Mouse (Mus musculus) right cerebral cortex, postnatal 36 days (tissue): ENCODE data around the gene Map1lc3a.

Source experiments
- DNase-seq, 2 experiments: peaks; one replicate each; pipeline ENCODE4 v3.0.0; 2022; ENCODE audit warnings: low spot score in 2 of 2, mixed read lengths in 1 of 2

Gene Map1lc3a

DNA sequence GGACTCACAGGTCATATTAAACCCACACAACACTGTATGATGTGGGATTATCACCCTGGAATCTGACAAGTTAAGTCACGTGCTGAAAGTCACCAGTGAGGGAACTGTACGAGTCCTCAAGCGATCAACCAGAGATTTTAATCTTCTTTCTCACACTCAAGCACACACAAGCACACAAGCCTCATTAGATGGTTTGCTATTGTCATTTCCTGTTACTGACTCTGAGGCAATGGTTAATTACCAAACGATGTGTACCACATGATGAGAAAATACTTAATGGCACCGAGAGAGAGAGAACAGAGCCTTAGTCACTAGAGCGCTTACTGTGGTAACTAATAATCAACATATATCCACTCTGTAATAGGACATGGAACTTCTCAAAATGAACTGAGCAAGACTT is 9.6 kb downstream of the Map1lc3a start:
- no peak for DNase-seq

GRCm38 (mm10) chr2:155287456-155288250 is 11.6 kb downstream of the Map1lc3a start:
- DNase-seq, result no peak

DNA sequence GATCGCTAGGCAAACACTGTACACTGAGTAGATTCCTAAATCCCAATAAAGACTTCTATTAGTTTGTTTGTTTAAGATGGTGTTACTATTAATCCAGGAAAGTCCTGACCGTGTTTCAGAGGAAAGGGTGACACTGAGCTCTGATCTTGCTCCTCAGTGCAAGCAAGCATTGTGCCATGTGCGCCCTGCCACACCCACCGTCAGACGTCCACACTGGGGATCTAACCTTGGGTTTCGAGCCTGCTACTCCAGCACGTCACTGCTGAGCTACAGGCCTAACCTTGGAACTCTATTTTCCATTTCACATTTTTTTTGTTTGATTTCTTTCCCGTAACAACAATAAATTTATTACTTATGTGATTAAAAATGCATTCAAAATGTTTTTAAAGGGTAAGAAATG is 14.0 kb downstream of the Map1lc3a start:
- no peak for DNase-seq

- no peak for DNase-seq
Measured at GRCm38 (mm10) chr2:155293382-155293781, 17.3 kb downstream of the Map1lc3a start.

DNA sequence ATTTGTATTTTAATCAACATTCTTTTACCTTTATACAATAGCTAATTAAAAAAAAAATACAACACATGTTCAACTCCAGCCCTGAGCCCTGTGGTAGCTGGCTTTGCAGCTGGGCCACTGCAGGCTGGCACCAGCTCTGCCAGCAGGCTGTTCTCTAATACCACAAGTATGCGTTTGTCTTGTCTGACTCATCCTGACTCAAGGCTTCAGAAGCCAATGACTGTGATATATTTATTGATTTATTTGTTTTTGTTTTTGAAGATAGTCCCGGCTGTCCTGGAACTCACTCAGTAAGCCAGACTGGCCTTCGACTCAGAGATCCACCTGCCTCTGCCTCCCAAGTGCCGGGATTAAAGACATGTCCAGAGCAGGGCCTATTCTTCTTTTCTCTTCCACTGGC is 17.8 kb downstream of the Map1lc3a start:
- DNase-seq, result no peak

GRCm38 (mm10) chr2:155295453-155295852 is 19.4 kb downstream of the Map1lc3a start:
- DNase-seq, result no peak

DNA sequence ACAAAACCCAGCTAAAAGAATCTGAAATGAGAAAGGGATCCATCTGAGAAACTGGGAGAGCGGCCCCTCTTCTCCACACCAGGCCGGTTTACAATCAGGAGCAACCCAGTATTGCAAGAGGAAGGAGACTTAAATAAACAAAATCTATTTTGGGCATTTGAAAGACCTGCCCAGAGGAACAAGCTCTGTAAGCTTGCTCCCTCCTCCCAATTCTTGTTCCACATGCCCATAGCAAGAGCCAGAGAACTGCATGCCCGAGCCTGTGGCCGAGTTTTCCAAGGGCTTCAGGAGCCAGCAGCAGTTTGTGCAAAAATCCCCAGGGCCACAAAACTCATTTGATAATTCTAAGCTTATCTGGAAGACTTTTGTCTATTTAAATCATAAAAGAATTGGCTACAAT is 23.5 kb downstream of the Map1lc3a start:
- DNase-seq, result no peak

- no peak for DNase-seq
Measured at GRCm38 (mm10) chr2:155308936-155309592, 33.0 kb downstream of the Map1lc3a start.

DNA sequence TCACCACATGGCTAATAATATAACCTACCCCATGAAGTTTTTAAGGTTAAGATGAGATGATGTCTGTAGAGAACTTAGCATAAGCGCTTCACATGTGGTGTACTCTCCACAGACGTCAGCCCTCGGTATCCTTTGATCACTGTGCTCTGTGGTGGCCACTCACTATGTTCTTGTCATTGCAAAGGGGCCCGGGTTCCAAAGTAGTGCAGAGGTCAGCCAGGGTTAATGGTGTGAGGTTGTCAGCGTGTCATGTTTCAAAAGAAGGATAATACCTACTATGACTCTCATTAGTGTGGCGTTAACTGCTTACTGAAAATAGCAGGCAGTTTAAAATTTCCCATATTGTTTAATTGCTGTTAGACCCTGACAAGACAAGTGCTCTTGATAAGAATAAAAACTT is 37.6 kb downstream of the Map1lc3a start:
- DNase-seq, result no peak

- DNase-seq, result no peak
Measured at GRCm38 (mm10) chr2:155318618-155319017, 42.5 kb downstream of the Map1lc3a start.

DNA sequence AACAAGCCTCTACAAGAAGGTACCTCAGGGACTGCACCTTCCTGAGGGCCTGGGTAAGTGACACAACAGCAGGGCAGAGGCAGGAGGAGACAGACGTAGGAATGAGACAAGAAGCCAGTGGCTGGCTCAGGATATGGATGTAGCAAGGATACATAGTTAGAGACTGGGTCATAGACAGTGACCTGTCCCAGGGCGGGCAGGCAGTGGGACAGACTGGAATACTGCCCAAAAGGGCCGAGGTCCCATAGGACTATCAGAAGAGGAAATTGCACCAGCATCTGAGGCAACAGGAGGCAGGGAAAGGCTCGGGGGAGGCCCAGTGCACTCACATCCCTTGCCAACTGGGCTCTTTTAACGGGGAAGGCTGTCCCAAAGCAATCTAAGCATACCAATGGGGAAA is 44.5 kb downstream of the Map1lc3a start:
- no peak for DNase-seq

GRCm38 (mm10) chr2:155326001-155326400 is 49.9 kb downstream of the Map1lc3a start:
- no peak for DNase-seq
